Mouse (Mus musculus) C2C12 (cell line): ENCODE results near the gene Pld6. TPM values are rescaled to one million over a fixed set of nuclear protein-coding genes. Genes with fewer than 3 reads are reported as not detected.

Source experiments
- H3K27me3 ChIP-seq: one replicate; pipeline ENCODE4 v1.6.1; 2011; ENCODE audit not compliant: control insufficient read depth, insufficient read depth, insufficient read length
- H3K36me3 ChIP-seq: one replicate; pipeline ENCODE4 v1.6.1; 2011; ENCODE audit not compliant: control insufficient read depth, insufficient read depth
- H3K4me3 ChIP-seq: one replicate; pipeline ENCODE4 v1.5.1; 2011; ENCODE audit warnings: mild to moderate bottlenecking, control low read depth; ENCODE audit not compliant: poor library complexity, insufficient read depth, severe bottlenecking
- H3K79me2 ChIP-seq: one replicate; pipeline ENCODE4 v1.6.1; 2011; ENCODE audit not compliant: control insufficient read depth, insufficient read depth
- H3K79me3 ChIP-seq: one replicate; pipeline ENCODE4 v1.6.1; 2011; ENCODE audit warnings: low read depth, control low read depth
- H3ac ChIP-seq: one replicate; pipeline ENCODE3; 2011; ENCODE audit warnings: low read depth; ENCODE audit not compliant: control insufficient read depth, insufficient read length
- CEBPB ChIP-seq: IDR thresholded peaks from one replicate; pipeline ENCODE4 v1.6.1; 2011; ENCODE audit warnings: low read depth, mild to moderate bottlenecking, control low read depth, moderate library complexity
- CTCF ChIP-seq: IDR thresholded peaks from one replicate; pipeline ENCODE4 v1.5.1; 2011; ENCODE audit not compliant: control insufficient read depth, insufficient read depth, insufficient read length
- FOSL1 ChIP-seq: IDR thresholded peaks from one replicate; pipeline ENCODE4 v1.8.0; 2011; ENCODE audit warnings: mild to moderate bottlenecking, low read length; ENCODE audit not compliant: poor library complexity, insufficient read depth, severe bottlenecking
- MAX ChIP-seq: IDR thresholded peaks from one replicate; pipeline ENCODE4 v1.6.1; 2011; ENCODE audit warnings: mild to moderate bottlenecking, control low read depth
- MYOD1 ChIP-seq: IDR thresholded peaks from one replicate; pipeline ENCODE4 v1.6.1; 2011; ENCODE audit warnings: low read depth; ENCODE audit not compliant: control insufficient read depth, insufficient read length
- MYOG ChIP-seq: IDR thresholded peaks from one replicate; pipeline ENCODE4 v1.6.1; 2011; ENCODE audit not compliant: control insufficient read depth, insufficient read length; ENCODE audit errors: extremely low read depth
- USF1 ChIP-seq: IDR thresholded peaks from one replicate; pipeline ENCODE4 v1.6.1; 2011; ENCODE audit warnings: low read depth, mild to moderate bottlenecking, control low read depth, moderate library complexity
- polyA plus RNA-seq: library from polyadenylated mRNA; unstranded; fragments of >200 nt; fragmentation: generic; extraction: Trizol; gene quantifications from one replicate; pipeline ENCODE4 v1.2.1, GENCODE M21; 2012; ENCODE audit warnings: missing spikeins

The Pld6 gene
- polyA plus RNA-seq, 1 experiment = 0.02 TPM

DNA sequence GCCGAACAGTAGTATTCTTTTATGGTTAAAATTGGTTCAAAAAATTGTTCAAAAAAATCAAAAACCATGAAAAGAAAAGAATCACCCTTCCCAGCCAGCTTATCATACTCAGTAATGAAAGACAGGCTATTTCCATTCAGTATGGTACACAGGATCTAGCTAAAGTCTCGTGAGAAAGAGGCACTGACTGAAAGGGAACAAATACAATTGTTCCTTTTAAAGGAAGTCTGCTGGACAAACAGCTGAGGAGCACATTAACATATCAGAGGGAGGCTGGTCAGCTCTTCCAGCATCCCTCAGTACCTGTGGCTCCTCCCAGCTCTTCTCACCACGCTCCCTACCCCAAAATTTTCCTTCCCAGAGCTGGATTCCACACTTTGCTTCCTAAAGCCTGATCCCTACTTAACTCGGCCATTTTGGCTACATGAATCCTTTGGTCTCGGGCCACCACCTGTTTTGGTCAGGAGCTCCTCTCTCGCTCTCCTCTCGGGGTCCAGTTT lies 5.3 kb downstream of the Pld6 start:
- Histone ChIP-seq H3ac (no peak overlapping the region), H3K4me3 (no peak overlapping the region), H3K79me3 (no peaks in the 10 kb centered on the region), H3K27me3 (no peaks in the 10 kb centered on the region), H3K79me2 (no peaks in the 10 kb centered on the region), H3K36me3 (peaks cover 17% of the 10 kb centered on the region)
- no peak for TF ChIP-seq CTCF
- TF ChIP-seq USF1 = no peak
- no peak for TF ChIP-seq MYOG
- no peak for TF ChIP-seq CEBPB
- TF ChIP-seq FOSL1 = no peak
- no peak for TF ChIP-seq MAX

DNA sequence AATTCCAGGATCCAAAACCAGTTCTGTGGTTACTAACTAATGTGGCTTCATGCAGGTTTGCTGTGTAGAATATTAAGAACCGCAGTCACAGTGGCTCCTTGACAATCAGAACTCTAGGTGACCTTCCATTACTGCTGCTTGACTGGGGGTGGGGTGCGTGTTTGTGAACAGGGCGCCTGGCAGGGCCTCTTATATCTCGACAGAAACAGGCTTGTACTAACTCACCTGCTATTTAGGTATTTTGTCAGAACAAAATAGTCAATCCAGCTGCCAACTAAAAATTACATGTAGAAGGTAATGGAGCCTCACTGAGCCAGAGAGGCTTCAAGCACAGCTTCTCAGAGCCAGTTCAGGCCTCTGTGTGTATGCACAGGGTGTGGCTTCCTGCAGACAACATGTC lies 7.2 kb downstream of the Pld6 start:
- H3K79me2 ChIP-seq = no peaks in the 10 kb centered on the region
- H3K79me3 ChIP-seq = no peaks in the 10 kb centered on the region
- H3ac ChIP-seq = no peak overlapping the region
- TF ChIP-seq MYOG (no peak), CEBPB (no peak), USF1 (no peak), CTCF (no peak), MAX (no peak), MYOD1 (no peak), FOSL1 (no peak)
- H3K36me3 ChIP-seq = peaks cover 36% of the 10 kb centered on the region
- H3K4me3 ChIP-seq = no peak overlapping the region
- H3K27me3 ChIP-seq = no peaks in the 10 kb centered on the region

DNA sequence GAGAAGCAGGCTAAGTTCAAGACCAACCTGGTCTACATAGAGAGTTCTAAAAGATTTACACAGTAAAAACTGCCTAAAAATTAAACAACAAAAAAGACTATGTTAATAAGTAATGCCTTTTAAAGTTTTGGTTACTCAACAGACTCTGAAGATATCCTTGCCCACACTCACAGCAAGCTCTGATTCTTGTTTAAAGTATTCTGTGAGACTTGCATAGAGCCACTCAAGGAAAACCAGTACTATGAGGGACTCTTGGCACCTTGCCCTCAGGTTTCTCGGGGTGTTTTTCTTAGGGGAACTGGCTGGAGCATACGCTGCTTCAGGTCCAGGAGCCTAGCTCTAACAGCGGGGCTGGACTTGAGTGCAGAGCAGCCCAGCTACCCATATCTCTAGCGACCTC lies 8.0 kb downstream of the Pld6 start:
- H3K79me3 ChIP-seq = no peaks in the 10 kb centered on the region
- peaks cover 44% of the 10 kb centered on the region for H3K36me3 ChIP-seq
- H3K79me2 ChIP-seq = no peaks in the 10 kb centered on the region
- H3K27me3 ChIP-seq = no peaks in the 10 kb centered on the region
- H3K4me3 ChIP-seq = no peak overlapping the region
- no peak for TF ChIP-seq MYOD1
- TF ChIP-seq FOSL1 = no peak
- no peak for TF ChIP-seq MAX
- TF ChIP-seq MYOG = no peak
- no peak for TF ChIP-seq CTCF
- TF ChIP-seq USF1 = no peak
- no peak overlapping the region for H3ac ChIP-seq

- H3ac ChIP-seq = no peak overlapping the region
- H3K27me3 ChIP-seq = no peaks in the 10 kb centered on the region
- no peak for TF ChIP-seq USF1
- TF ChIP-seq MYOD1 = no peak
- TF ChIP-seq CTCF = no peak
- TF ChIP-seq MAX = no peak
- TF ChIP-seq FOSL1 = no peak
- no peak for TF ChIP-seq MYOG
- no peak for TF ChIP-seq CEBPB
- no peaks in the 10 kb centered on the region for H3K79me3 ChIP-seq
- H3K36me3 ChIP-seq = peaks cover 49% of the 10 kb centered on the region
- H3K4me3 ChIP-seq = no peak overlapping the region
- H3K79me2 ChIP-seq = no peaks in the 10 kb centered on the region
Measured at GRCm38 (mm10) chr11:59778874-59779223, 8.6 kb downstream of the Pld6 start.

DNA sequence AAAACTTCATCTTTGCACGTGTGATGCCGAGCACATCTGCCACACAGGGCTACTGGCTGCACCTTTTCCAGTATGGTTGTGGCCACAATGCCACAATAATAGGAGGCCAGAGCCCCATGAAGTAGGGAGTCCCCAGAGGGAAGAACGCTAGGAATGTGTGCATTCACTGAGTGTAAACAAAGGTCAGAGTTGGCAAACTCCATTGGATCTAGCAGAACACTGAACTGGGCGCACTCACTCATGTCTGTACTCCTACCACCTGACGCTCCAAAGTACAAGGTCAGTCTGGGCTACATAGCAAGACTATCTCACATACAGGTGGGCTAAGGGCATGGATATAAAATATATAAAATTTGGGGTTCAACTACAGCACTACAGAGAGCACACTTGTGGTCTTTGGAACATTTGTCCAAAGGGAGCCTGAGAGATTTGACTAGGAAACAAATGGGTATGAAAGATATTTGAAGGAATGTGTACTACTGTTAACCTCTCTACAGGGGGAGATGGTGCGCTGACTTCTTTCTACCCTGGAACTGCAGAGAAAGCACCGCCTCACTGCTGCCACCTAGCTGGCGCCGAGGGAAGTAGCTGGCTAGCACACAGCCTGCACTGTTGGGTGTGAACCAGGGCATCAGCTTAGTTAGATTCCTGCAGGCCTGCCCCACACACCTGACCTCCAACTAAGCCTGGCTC lies 9.1 kb downstream of the Pld6 start:
- no peaks in the 10 kb centered on the region for H3K27me3 ChIP-seq
- H3K4me3 ChIP-seq = no peak overlapping the region
- peaks cover 55% of the 10 kb centered on the region for H3K36me3 ChIP-seq
- no peaks in the 10 kb centered on the region for H3K79me3 ChIP-seq
- TF ChIP-seq MYOD1 (no peak), MYOG (no peak), FOSL1 (no peak), CEBPB (no peak), CTCF (peak; percentile 68), USF1 (no peak), MAX (no peak)
- no peak overlapping the region for H3ac ChIP-seq
- no peaks in the 10 kb centered on the region for H3K79me2 ChIP-seq

- Histone ChIP-seq H3ac (no peak overlapping the region), H3K79me3 (no peaks in the 10 kb centered on the region), H3K27me3 (no peaks in the 10 kb centered on the region), H3K4me3 (no peak overlapping the region), H3K36me3 (peaks cover 61% of the 10 kb centered on the region), H3K79me2 (no peaks in the 10 kb centered on the region)
- TF ChIP-seq USF1 (no peak), CTCF (no peak)
Measured at GRCm38 (mm10) chr11:59777259-59777658, 10.2 kb downstream of the Pld6 start.
